Mouse (Mus musculus) hindbrain, postnatal 0 days (tissue): ENCODE results near the gene Umps. TPM values are rescaled to one million over a fixed set of nuclear protein-coding genes. Genes with fewer than 3 reads are reported as not detected.
A peak's percentile ranks its signal among the peaks of the same experiment; 100 is the strongest.

ENCODE experiments used
- ATAC-seq: fragments of 200-750 bp; cut with Nextera tagmentation; 2 replicates; pipeline ENCODE4 v1.8.0; 2017; ENCODE audit warnings: mild to moderate bottlenecking, moderate TSS enrichment, moderate library complexity
- DNase-seq: peaks from one replicate; pipeline ENCODE4 v3.0.0-alpha.2; 2015; ENCODE audit warnings: low spot score
- H3K27ac ChIP-seq: fragments of 300-500 bp; sonication (generic); 2 replicates; pipeline ENCODE4 v1.5.1; 2014; ENCODE audit warnings: mild to moderate bottlenecking
- H3K27me3 ChIP-seq: fragments of 300-500 bp; sonication (generic); 2 replicates; pipeline ENCODE4 v1.6.1; 2014; ENCODE audit warnings: low read length, mixed read lengths; ENCODE audit not compliant: insufficient read depth
- H3K36me3 ChIP-seq: fragments of 300-500 bp; sonication (generic); 2 replicates; pipeline ENCODE4 v1.6.1; 2014; ENCODE audit warnings: low read length, mixed read lengths; ENCODE audit not compliant: insufficient read depth
- H3K4me1 ChIP-seq: fragments of 300-500 bp; sonication (generic); 2 replicates; pipeline ENCODE4 v1.6.1; 2014; ENCODE audit warnings: antibody characterized with exemption, low read length, mixed read lengths; ENCODE audit not compliant: insufficient read depth
- H3K4me2 ChIP-seq: fragments of 300-500 bp; sonication (generic); 2 replicates; pipeline ENCODE4 v1.6.1; 2014; ENCODE audit warnings: low read depth, mild to moderate bottlenecking, low read length, moderate library complexity, mixed read lengths
- H3K4me3 ChIP-seq: fragments of 300-500 bp; sonication (generic); 2 replicates; pipeline ENCODE4 v1.5.1; 2014; ENCODE audit warnings: low read length
- H3K9ac ChIP-seq: fragments of 300-500 bp; sonication (generic); replicated peaks from 2 replicates; pipeline ENCODE4 v1.6.1; 2014; ENCODE audit warnings: mild to moderate bottlenecking, low read length, moderate library complexity, mixed read lengths
- H3K9me3 ChIP-seq: fragments of 300-500 bp; sonication (generic); 2 replicates; pipeline ENCODE4 v1.6.1; 2016; ENCODE audit warnings: low read length, mixed read lengths
- CTCF ChIP-seq: IDR thresholded peaks from 2 replicates; pipeline ENCODE4 v1.5.1; 2016; ENCODE audit warnings: antibody characterized with exemption, control low read depth, low read depth
- WGBS: fragments of 180-500 bp; shearing (Covaris S2); extraction: QIAGEN DNeasy Blood & Tissue Kit; methylation state at CpG from one replicate; pipeline ENCODE4 v1.1.7; 2014; 5-methylcytosine and 5-hydroxymethylcytosine counted together
- polyA plus RNA-seq: library from polyadenylated mRNA; unstranded; fragments of >200 nt; fragmentation: Nextera tagmentation; extraction: Ambion mirVana; gene quantifications from 2 replicates; pipeline ENCODE4 v1.2.1, GENCODE M21; 2015
- total RNA-seq: library from RNA; depleted of rRNA; stranded (reverse); fragments of >200 nt; gene quantifications from 2 replicates; pipeline ENCODE4 v1.2.3, GENCODE M21; 2014

Gene Umps
- total and polyA plus RNA-seq, 2 experiments from 2014 or later: 23.6 to 23.7 TPM

- H3K4me2 ChIP-seq: no peak overlapping the region
- H3K4me3 ChIP-seq: no peak overlapping the region
- H3K9ac ChIP-seq: no peak overlapping the region
- no peak for TF ChIP-seq CTCF
- no peaks in the 10 kb centered on the region for H3K36me3 ChIP-seq
- no peak overlapping the region for H3K27ac ChIP-seq
- 78% methylated on average over 1 of the region's 1 CpGs for WGBS
- DNase-seq: no peak
- ATAC-seq: no peak
- H3K4me1 ChIP-seq: no peaks in the 10 kb centered on the region
- no peaks in the 10 kb centered on the region for H3K9me3 ChIP-seq
- H3K27me3 ChIP-seq: no peaks in the 10 kb centered on the region
Measured at GRCm38 (mm10) chr16:33989106-33989505, 22.3 kb upstream of the Umps start.

GRCm38 (mm10) chr16:33988358-33989012 lies 21.6 kb upstream of the Umps start:
- peak; percentile 78 for TF ChIP-seq CTCF
- WGBS: 60% methylated on average over 17 of the region's 17 CpGs
- Histone ChIP-seq H3K27ac (no peak overlapping the region), H3K4me3 (no peak overlapping the region), H3K4me2 (no peak overlapping the region), H3K9ac (no peak overlapping the region), H3K27me3 (no peaks in the 10 kb centered on the region), H3K4me1 (no peaks in the 10 kb centered on the region), H3K9me3 (no peaks in the 10 kb centered on the region), H3K36me3 (no peaks in the 10 kb centered on the region)
- peak; percentile 33 for DNase-seq
- no peak for ATAC-seq

DNA sequence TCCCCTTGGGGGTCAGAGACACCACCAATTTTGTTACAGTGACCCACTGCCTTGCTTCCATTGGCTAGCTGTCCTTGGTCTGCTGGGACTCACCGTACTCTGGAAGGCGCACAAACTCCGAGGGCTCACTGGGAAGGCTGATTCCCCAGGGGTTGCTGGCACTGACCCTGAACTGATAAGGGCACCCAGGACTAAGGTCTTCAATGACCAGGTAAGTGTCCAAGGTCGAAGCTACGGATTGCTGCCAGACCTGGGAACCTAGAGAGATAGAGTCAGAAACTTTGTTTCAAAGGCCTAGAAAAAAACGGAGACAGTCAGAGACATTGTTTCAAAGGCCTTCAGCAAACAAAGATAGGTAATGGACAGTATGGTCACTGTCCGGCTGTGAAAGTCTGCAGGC lies 20.2 kb upstream of the Umps start:
- Histone ChIP-seq H3K36me3 (no peaks in the 10 kb centered on the region), H3K4me1 (no peaks in the 10 kb centered on the region), H3K4me2 (no peak overlapping the region), H3K27ac (no peak overlapping the region), H3K27me3 (no peaks in the 10 kb centered on the region), H3K4me3 (no peak overlapping the region), H3K9me3 (no peaks in the 10 kb centered on the region), H3K9ac (no peak overlapping the region)
- no peak for TF ChIP-seq CTCF
- DNase-seq (no peak), ATAC-seq (no peak)
- WGBS: 91% methylated on average over 7 of the region's 7 CpGs

DNA sequence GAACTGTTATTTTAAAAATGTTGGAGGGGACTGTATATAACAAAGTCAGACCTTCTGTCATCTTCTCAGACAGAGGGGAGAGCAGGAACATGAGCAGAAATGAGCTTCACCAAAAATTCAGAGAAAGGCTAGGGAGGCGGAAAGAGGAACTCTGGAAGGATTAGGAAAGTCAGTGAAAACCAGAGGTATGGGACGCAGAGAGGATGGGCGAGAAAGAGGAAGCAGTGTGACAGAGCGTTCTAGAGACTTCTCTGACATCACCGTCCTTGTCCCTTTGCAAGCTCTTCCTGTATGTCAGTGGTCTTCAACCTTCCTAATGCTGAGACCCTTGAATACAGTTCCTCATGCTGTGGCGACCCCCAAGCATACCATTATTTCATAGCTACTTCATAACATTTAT lies 18.5 kb upstream of the Umps start:
- no peaks in the 10 kb centered on the region for H3K4me1 ChIP-seq
- DNase-seq (no peak), ATAC-seq (no peak)
- no peaks in the 10 kb centered on the region for H3K27me3 ChIP-seq
- H3K9me3 ChIP-seq: no peaks in the 10 kb centered on the region
- no peak overlapping the region for H3K27ac ChIP-seq
- no peaks in the 10 kb centered on the region for H3K36me3 ChIP-seq
- no peak for TF ChIP-seq CTCF
- no peak overlapping the region for H3K9ac ChIP-seq
- 94% methylated on average over 6 of the region's 6 CpGs for WGBS
- no peak overlapping the region for H3K4me3 ChIP-seq
- H3K4me2 ChIP-seq: no peak overlapping the region

- H3K4me2 ChIP-seq: no peak overlapping the region
- no peak overlapping the region for H3K27ac ChIP-seq
- no peak overlapping the region for H3K9ac ChIP-seq
- WGBS: 96% methylated on average over 6 of the region's 6 CpGs
- ATAC-seq: no peak
- no peaks in the 10 kb centered on the region for H3K27me3 ChIP-seq
- no peak for DNase-seq
- no peak for TF ChIP-seq CTCF
- H3K36me3 ChIP-seq: no peaks in the 10 kb centered on the region
- no peak overlapping the region for H3K4me3 ChIP-seq
- no peaks in the 10 kb centered on the region for H3K4me1 ChIP-seq
- H3K9me3 ChIP-seq: no peaks in the 10 kb centered on the region
Measured at GRCm38 (mm10) chr16:33983712-33984111, 16.9 kb upstream of the Umps start.

- no peak overlapping the region for H3K4me2 ChIP-seq
- ATAC-seq (no peak), DNase-seq (no peak)
- H3K27ac ChIP-seq: no peak overlapping the region
- H3K9me3 ChIP-seq: no peaks in the 10 kb centered on the region
- no peaks in the 10 kb centered on the region for H3K4me1 ChIP-seq
- H3K36me3 ChIP-seq: 0 out of 2 replicates have a peak, but pooled peaks cover 8% of the 10 kb centered on the region
- WGBS: 45% methylated on average over 2 of the region's 2 CpGs
- no peak overlapping the region for H3K9ac ChIP-seq
- TF ChIP-seq CTCF: no peak
- H3K27me3 ChIP-seq: no peaks in the 10 kb centered on the region
- H3K4me3 ChIP-seq: no peak overlapping the region
Measured at GRCm38 (mm10) chr16:33979855-33980254, 13.0 kb upstream of the Umps start.

DNA sequence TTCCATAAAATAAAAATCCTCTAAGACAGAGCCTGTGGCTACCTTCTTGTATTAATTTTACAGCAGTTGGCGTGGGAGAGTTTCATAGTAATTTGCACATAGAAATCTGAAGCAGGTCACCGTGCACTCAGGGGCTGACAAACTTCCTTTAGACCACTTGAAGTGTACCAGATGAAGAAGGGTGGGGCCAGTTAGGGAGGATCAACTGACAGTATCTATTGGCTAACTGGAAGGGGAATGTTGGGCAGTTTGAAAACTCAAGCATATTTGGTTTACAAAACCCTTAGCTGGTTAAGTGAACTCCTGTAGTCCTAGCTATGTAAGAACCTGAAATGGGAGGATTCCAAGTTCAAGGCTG lies 424 bp upstream of the Umps start:
- WGBS: 64% methylated on average over 2 of the region's 2 CpGs

More for the DNA sequence above, 424 bp upstream of the Umps start:
- Histone ChIP-seq H3K9me3 (no peaks in the 10 kb centered on the region), H3K4me1 (0 out of 2 replicates have a peak, but pooled peaks cover 3% of the 10 kb centered on the region), H3K36me3 (0 out of 2 replicates have a peak, but pooled peaks cover 4% of the 10 kb centered on the region), H3K4me3 (peak overlapping the region; percentile 88), H3K27ac (peak overlapping the region; percentile 67), H3K9ac (peak overlapping the region; percentile 78), H3K27me3 (no peaks in the 10 kb centered on the region), H3K4me2 (peak overlapping the region; percentile 93)
- no peak for DNase-seq
- no peak for TF ChIP-seq CTCF
- peak; percentile 28; the same call in 1 of the 2 replicates for ATAC-seq
